Mouse (Mus musculus) hindbrain, embryonic 15.5 days (tissue): ENCODE results near the gene Mark2. TPM values are rescaled to one million over a fixed set of nuclear protein-coding genes. Genes with fewer than 3 reads are reported as not detected.

ENCODE experiments used
- ATAC-seq: fragments of 200-750 bp; cut with Nextera tagmentation; 2 replicates; pipeline ENCODE4 v1.8.0; 2017; ENCODE audit warnings: low read depth, moderate number of reproducible peaks, moderate TSS enrichment; ENCODE audit not compliant: low FRiP score
- H3K27ac ChIP-seq: fragments of 300-500 bp; sonication (generic); replicated peaks from 2 replicates; pipeline ENCODE4 v1.5.1; 2015; ENCODE audit warnings: mild to moderate bottlenecking, inconsistent platforms
- H3K27me3 ChIP-seq: fragments of 300-500 bp; sonication (generic); 2 replicates; pipeline ENCODE4 v1.6.1; 2015; ENCODE audit warnings: control low read depth, inconsistent platforms
- H3K36me3 ChIP-seq: fragments of 300-500 bp; sonication (generic); 2 replicates; pipeline ENCODE4 v1.6.1; 2015; ENCODE audit warnings: control low read depth, inconsistent platforms
- H3K4me1 ChIP-seq: fragments of 300-500 bp; sonication (generic); replicated peaks from 2 replicates; pipeline ENCODE4 v1.6.1; 2015; ENCODE audit warnings: control low read depth, inconsistent platforms
- H3K4me2 ChIP-seq: fragments of 300-500 bp; sonication (generic); 2 replicates; pipeline ENCODE4 v1.6.1; 2015; ENCODE audit warnings: moderate library complexity, mild to moderate bottlenecking, inconsistent platforms
- H3K4me3 ChIP-seq: fragments of 300-500 bp; sonication (generic); 2 replicates; pipeline ENCODE4 v1.5.1; 2015; ENCODE audit warnings: mild to moderate bottlenecking, inconsistent platforms
- H3K9ac ChIP-seq: fragments of 300-500 bp; sonication (generic); 2 replicates; pipeline ENCODE4 v1.6.1; 2015; ENCODE audit warnings: inconsistent platforms
- H3K9me3 ChIP-seq: fragments of 300-500 bp; sonication (generic); 2 replicates; pipeline ENCODE4 v1.6.1; 2016; ENCODE audit warnings: control low read depth, inconsistent platforms
- WGBS: fragments of 180-500 bp; shearing (Covaris S2); methylation state at CpG from one replicate; pipeline ENCODE4 v1.1.7; 2015; 5-methylcytosine and 5-hydroxymethylcytosine counted together
- polyA plus RNA-seq: library from polyadenylated mRNA; unstranded; fragments of >200 nt; fragmentation: Nextera tagmentation; extraction: Ambion mirVana; gene quantifications from 2 replicates; pipeline ENCODE4 v1.2.1, GENCODE M21; 2015

The Mark2 gene
- polyA plus RNA-seq, 1 experiment from 2014 or later, result 52.5 TPM

- no peak overlapping the region for H3K9ac ChIP-seq
- no peak for ATAC-seq
- H3K4me1 ChIP-seq, result peaks cover 47% of the 10 kb centered on the region
- WGBS, result 68% methylated on average over 2 of the region's 2 CpGs
- no peak overlapping the region for H3K4me2 ChIP-seq
- H3K4me3 ChIP-seq, result no peak overlapping the region
- H3K36me3 ChIP-seq, result no peaks in the 10 kb centered on the region
- no peaks in the 10 kb centered on the region for H3K9me3 ChIP-seq
- no peak overlapping the region for H3K27ac ChIP-seq
- no peaks in the 10 kb centered on the region for H3K27me3 ChIP-seq
Measured at GRCm38 (mm10) chr19:7304801-7305200, 36.9 kb downstream of the Mark2 start.

GRCm38 (mm10) chr19:7303796-7304195 lies 37.9 kb downstream of the Mark2 start:
- Histone ChIP-seq H3K4me3 (no peak overlapping the region), H3K4me1 (peaks cover 45% of the 10 kb centered on the region), H3K36me3 (no peaks in the 10 kb centered on the region), H3K4me2 (no peak overlapping the region), H3K9me3 (no peaks in the 10 kb centered on the region), H3K9ac (no peak overlapping the region), H3K27ac (0 out of 2 replicates have a peak overlapping the region, but pooled peaks have one; percentile 10), H3K27me3 (no peaks in the 10 kb centered on the region)
- no peak for ATAC-seq
- 55% methylated on average over 6 of the region's 6 CpGs for WGBS

- Histone ChIP-seq H3K4me3 (no peak overlapping the region), H3K27me3 (no peaks in the 10 kb centered on the region), H3K9me3 (no peaks in the 10 kb centered on the region), H3K4me2 (no peak overlapping the region), H3K9ac (no peak overlapping the region), H3K36me3 (no peaks in the 10 kb centered on the region), H3K27ac (no peak overlapping the region), H3K4me1 (peaks cover 36% of the 10 kb centered on the region)
- WGBS, result 78% methylated on average over 1 of the region's 1 CpGs
- ATAC-seq, result no peak
Measured at GRCm38 (mm10) chr19:7302493-7302797, 39.2 kb downstream of the Mark2 start.

- no peak for ATAC-seq
- H3K9ac ChIP-seq, result no peak overlapping the region
- H3K36me3 ChIP-seq, result no peaks in the 10 kb centered on the region
- WGBS, result 89% methylated on average over 7 of the region's 7 CpGs
- no peak overlapping the region for H3K4me2 ChIP-seq
- H3K4me1 ChIP-seq, result peaks cover 30% of the 10 kb centered on the region
- H3K9me3 ChIP-seq, result no peaks in the 10 kb centered on the region
- no peak overlapping the region for H3K27ac ChIP-seq
- no peaks in the 10 kb centered on the region for H3K27me3 ChIP-seq
- no peak overlapping the region for H3K4me3 ChIP-seq
Measured at GRCm38 (mm10) chr19:7301647-7302492, 39.8 kb downstream of the Mark2 start.

- ATAC-seq, result no peak
- Histone ChIP-seq H3K4me2 (no peak overlapping the region), H3K9ac (no peak overlapping the region), H3K4me1 (peaks cover 17% of the 10 kb centered on the region), H3K4me3 (no peak overlapping the region), H3K36me3 (no peaks in the 10 kb centered on the region), H3K9me3 (no peaks in the 10 kb centered on the region), H3K27me3 (no peaks in the 10 kb centered on the region), H3K27ac (no peak overlapping the region)
- 100% methylated on average over 1 of the region's 1 CpGs for WGBS
Measured at GRCm38 (mm10) chr19:7300078-7300477, 41.6 kb downstream of the Mark2 start.

GRCm38 (mm10) chr19:7299052-7299451 lies 42.6 kb downstream of the Mark2 start:
- Histone ChIP-seq H3K27ac (peak overlapping the region; percentile 27; the same call in 1 of the 2 replicates), H3K9ac (no peak overlapping the region), H3K4me1 (peaks cover 16% of the 10 kb centered on the region), H3K4me2 (no peak overlapping the region), H3K27me3 (no peaks in the 10 kb centered on the region), H3K36me3 (no peaks in the 10 kb centered on the region), H3K9me3 (no peaks in the 10 kb centered on the region), H3K4me3 (no peak overlapping the region)
- peak; percentile 86; the same call in 1 of the 2 replicates for ATAC-seq

- Histone ChIP-seq H3K4me3 (no peak overlapping the region), H3K9ac (no peak overlapping the region), H3K4me2 (no peak overlapping the region), H3K4me1 (peaks cover 15% of the 10 kb centered on the region), H3K9me3 (no peaks in the 10 kb centered on the region), H3K36me3 (no peaks in the 10 kb centered on the region), H3K27ac (no peak overlapping the region), H3K27me3 (no peaks in the 10 kb centered on the region)
- 92% methylated on average over 4 of the region's 4 CpGs for WGBS
- no peak for ATAC-seq
Measured at GRCm38 (mm10) chr19:7295959-7296358, 45.7 kb downstream of the Mark2 start.

GRCm38 (mm10) chr19:7295071-7295658 lies 46.5 kb downstream of the Mark2 start:
- 87% methylated on average over 15 of the region's 15 CpGs for WGBS
- ATAC-seq, result no peak
- H3K9me3 ChIP-seq, result no peaks in the 10 kb centered on the region
- H3K27ac ChIP-seq, result no peak overlapping the region
- no peak overlapping the region for H3K9ac ChIP-seq
- peaks cover 15% of the 10 kb centered on the region for H3K4me1 ChIP-seq
- H3K27me3 ChIP-seq, result no peaks in the 10 kb centered on the region
- H3K4me2 ChIP-seq, result no peak overlapping the region
- H3K4me3 ChIP-seq, result no peak overlapping the region
- H3K36me3 ChIP-seq, result no peaks in the 10 kb centered on the region

GRCm38 (mm10) chr19:7294098-7294876 lies 47.4 kb downstream of the Mark2 start:
- Histone ChIP-seq H3K9me3 (no peaks in the 10 kb centered on the region), H3K4me2 (no peak overlapping the region), H3K9ac (no peak overlapping the region), H3K4me1 (peaks cover 12% of the 10 kb centered on the region), H3K36me3 (no peaks in the 10 kb centered on the region), H3K4me3 (no peak overlapping the region), H3K27me3 (no peaks in the 10 kb centered on the region), H3K27ac (no peak overlapping the region)
- 77% methylated on average over 8 of the region's 8 CpGs for WGBS
- no peak for ATAC-seq

GRCm38 (mm10) chr19:7291958-7292709 lies 49.5 kb downstream of the Mark2 start:
- Histone ChIP-seq H3K4me3 (no peak overlapping the region), H3K9ac (no peak overlapping the region), H3K4me1 (0 out of 2 replicates have a peak, but pooled peaks cover 3% of the 10 kb centered on the region), H3K27ac (peak overlapping the region; percentile 47), H3K36me3 (peaks cover 2% of the 10 kb centered on the region), H3K4me2 (no peak overlapping the region), H3K9me3 (no peaks in the 10 kb centered on the region), H3K27me3 (no peaks in the 10 kb centered on the region)
- no peak for ATAC-seq
- WGBS, result 71% methylated on average over 7 of the region's 7 CpGs

- ATAC-seq, result no peak
- 0 out of 2 replicates have a peak, but pooled peaks cover 3% of the 10 kb centered on the region for H3K4me1 ChIP-seq
Measured at GRCm38 (mm10) chr19:7289767-7290166, 51.9 kb downstream of the Mark2 start.

More at GRCm38 (mm10) chr19:7289767-7290166, 51.9 kb downstream of the Mark2 start:
- Histone ChIP-seq H3K9me3 (no peaks in the 10 kb centered on the region), H3K4me3 (no peak overlapping the region), H3K4me2 (no peak overlapping the region), H3K27ac (no peak overlapping the region), H3K9ac (no peak overlapping the region), H3K36me3 (peaks cover 25% of the 10 kb centered on the region), H3K27me3 (no peaks in the 10 kb centered on the region)
- WGBS, result 74% methylated on average over 2 of the region's 2 CpGs
